Mouse (Mus musculus) gastrocnemius, adult 2 months (tissue): Measurements from ENCODE around the gene Mitf. TPM values are rescaled to one million over a fixed set of nuclear protein-coding genes. Genes with fewer than 3 reads are reported as not detected.

Experiments
- DNase-seq: peaks from one replicate; pipeline ENCODE4 v3.0.0; 2022
- H3K27ac ChIP-seq: fragments of 200-600 bp; 2 replicates; pipeline ENCODE4 v1.8.1; 2022; ENCODE audit warnings: mild to moderate bottlenecking
- H3K4me3 ChIP-seq: fragments of 200-600 bp; 2 replicates; pipeline ENCODE4 v1.8.1; 2022; ENCODE audit warnings: mild to moderate bottlenecking, moderate library complexity
- CTCF ChIP-seq: fragments of 200-600 bp; IDR thresholded peaks from 2 replicates; pipeline ENCODE4 v1.8.1; 2022; ENCODE audit warnings: antibody characterized with exemption, mild to moderate bottlenecking, moderate library complexity
- intact Hi-C: fragments of 180-260 bp; cut with DNase I; formaldehyde crosslinking; loops from one replicate; pipeline ENCODE4 v1.15.1; 2025
- total RNA-seq, 2 experiments: library from RNA; stranded (reverse); gene quantifications; 2 replicates each; pipeline ENCODE4 v1.2.3; 2021

Mitf gene
- total RNA-seq, 2 experiments from 2014 or later, result 14.4 to 21.6 TPM

DNA sequence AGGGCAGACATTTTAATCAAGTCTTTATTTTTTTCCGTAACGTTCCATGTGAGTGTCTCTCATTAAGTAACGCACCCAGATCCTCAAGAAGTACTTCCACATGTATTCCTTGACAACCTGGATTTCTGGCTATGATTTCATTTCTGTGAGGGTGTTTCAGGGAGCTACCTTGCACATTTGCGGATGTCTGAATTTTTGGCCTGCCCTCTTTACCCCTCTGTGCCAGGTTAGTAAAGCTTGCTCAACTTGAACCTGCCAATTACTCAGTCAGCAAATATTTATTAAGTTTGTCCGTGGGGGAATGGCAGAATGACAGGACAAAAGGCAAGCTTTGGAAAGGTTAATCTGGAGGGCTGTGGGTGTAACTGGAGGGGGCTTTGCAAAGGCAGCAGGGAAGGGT is 86.7 kb downstream of the Mitf start:
- Histone ChIP-seq H3K4me3 (no peak overlapping the region), H3K27ac (no peak overlapping the region)
- intact Hi-C loops, result no loop called here
- DNase-seq, result no peak
- no peak for TF ChIP-seq CTCF

DNA sequence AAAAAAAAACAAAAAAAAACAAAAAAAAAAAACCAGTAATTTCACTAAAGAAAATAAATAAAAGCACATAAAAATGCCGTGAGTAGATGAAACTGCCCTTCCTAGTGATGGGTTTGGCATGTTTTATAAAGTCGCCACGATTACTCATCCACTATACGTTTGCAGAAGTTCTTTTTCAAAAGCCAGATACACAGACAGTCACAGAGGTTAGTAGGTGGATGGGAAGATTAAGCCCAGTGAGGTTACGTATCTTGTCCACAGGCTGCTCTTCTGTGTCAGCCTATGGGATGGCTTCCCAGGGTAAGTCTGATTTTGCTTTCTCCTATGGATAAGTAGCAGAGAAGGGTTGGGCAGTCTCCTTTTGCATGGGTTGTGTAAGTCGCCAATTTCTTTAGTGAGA is 90.3 kb downstream of the Mitf start:
- Histone ChIP-seq H3K27ac (no peak overlapping the region), H3K4me3 (no peak overlapping the region)
- no peak for TF ChIP-seq CTCF
- no peak for DNase-seq
- intact Hi-C loops, result no loop called here

DNA sequence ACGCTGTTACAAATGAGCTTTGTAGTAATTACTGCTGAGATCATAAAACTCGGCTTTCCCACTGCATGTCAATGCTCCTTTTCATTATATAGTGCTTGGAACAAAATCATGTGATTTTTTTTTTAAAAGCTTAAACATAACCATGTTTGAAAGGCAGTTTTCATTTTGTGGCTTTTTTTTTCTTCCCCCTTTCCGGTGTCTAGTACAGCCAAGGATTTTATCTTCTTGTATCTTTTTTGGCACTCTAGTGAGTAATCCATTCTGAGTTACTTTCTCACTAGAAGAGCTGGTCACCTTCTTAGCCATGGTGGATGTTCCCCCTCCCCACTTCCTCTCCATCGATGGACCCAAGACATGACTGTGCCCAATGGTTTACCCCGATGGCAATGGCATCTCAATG is 91.2 kb downstream of the Mitf start:
- H3K27ac ChIP-seq, result no peak overlapping the region
- no peak for TF ChIP-seq CTCF
- intact Hi-C loops, result no loop called here
- DNase-seq, result no peak
- H3K4me3 ChIP-seq, result no peak overlapping the region

DNA sequence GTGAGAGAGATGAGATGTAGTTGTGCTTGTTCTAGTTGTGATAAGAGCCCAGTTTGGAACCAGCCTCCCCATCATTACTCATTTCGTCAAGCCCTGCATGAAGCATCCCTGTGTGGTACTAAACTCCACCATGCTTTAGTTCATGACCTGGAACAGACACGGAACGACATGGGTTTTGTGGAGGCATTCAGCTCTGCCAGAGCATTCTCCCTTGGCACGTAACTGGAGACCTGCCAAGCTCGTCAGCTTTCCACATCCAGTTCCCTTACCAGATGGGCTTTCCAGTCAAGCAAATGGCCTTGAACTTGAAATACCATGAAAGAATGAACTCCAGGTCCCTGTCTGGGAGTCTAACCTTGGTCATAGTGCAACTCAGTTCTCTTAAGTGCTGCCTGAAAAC is 94.7 kb downstream of the Mitf start:
- intact Hi-C loops, result no loop called here
- peak; percentile 35 for DNase-seq
- TF ChIP-seq CTCF, result no peak
- Histone ChIP-seq H3K4me3 (no peak overlapping the region), H3K27ac (no peak overlapping the region)

DNA sequence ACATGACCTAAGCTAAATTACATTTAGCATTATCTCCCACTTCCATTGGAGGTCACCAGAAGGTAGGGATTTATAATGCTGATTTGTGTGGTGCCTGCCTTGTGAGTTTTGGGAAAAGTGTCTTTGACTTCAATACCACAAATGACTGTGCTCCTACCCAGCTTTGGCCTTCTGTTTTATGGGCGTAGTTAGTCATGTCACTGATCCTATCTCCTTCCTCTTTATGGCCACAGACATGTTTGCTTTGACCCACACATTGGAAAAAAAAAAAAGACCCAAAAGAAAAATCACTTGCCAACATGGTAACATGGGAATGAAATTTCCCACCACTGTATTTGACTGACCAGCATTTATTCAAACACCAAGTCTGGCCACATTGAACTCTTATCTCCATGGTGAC is 95.4 kb downstream of the Mitf start:
- intact Hi-C loops, result no loop called here
- no peak overlapping the region for H3K27ac ChIP-seq
- no peak overlapping the region for H3K4me3 ChIP-seq
- no peak for TF ChIP-seq CTCF
- no peak for DNase-seq

DNA sequence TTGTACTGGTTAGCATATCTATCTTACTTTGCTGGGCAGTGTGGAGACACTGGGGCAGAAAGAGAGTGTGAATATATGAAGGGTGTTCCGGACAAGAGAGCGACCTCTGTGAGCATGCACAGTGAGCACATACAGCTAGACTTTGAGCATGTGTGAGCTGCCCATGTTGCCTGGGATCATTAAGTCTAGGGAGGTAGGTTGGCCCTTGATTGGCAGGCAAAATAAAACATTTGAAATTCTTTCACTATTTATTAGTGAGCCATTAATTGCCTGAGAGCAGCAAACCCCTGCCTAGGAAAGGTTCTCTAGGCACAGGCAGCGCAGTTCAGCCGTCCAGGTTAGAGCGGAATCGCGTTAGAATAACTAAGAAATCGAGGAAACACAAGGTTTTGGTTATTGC is 107.9 kb downstream of the Mitf start:
- intact Hi-C loops, result no loop called here
- no peak overlapping the region for H3K4me3 ChIP-seq
- TF ChIP-seq CTCF, result no peak
- H3K27ac ChIP-seq, result no peak overlapping the region
- no peak for DNase-seq

DNA sequence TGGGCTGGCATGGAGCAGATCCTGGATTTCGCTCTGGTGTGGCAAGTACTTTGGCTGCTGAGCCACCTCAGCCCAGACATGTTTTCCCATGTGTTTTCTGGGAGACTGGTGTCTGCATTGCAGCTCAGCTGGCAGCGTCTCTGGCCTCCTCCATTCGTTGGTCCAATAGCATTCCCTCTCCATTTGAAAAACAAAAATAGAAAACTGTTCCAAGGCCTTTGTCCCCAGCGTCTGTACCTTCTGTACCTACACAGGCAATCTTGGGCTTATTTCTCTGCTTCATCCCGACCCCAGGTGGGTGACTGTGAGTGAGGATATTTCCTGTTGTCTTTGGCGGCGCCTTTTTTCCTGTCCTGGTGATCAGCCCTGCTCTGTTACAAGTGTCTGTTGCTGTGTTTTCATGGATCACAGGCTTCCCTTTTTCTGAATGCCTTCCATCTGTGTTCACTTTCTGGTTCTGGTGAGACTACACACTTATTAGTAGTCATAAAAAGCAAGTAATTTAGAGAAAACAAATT is 109.6 kb downstream of the Mitf start:
- intact Hi-C loops, result no loop called here

DNA sequence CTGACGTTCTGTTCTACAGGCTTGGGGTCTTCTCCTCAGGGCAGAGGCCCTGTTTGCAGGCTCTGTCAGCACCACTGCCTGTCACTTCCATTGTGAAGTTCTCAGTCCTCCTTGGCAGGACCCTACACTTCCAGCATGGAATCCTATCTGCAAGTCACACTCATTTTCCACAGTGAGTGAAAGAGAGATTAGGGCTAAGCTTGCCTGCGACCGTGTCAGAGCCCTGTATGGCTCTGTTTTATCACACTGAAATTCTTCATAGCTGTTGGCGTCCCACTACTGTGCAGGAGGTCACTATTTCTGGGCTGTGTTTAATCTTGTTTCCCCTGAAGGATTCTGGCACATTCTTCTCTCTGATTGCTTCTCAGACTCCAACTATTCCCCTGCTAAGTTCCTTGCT is 111.2 kb downstream of the Mitf start:
- Histone ChIP-seq H3K27ac (peak overlapping the region; percentile 2; the same call in 1 of the 2 replicates), H3K4me3 (no peak overlapping the region)
- no peak for DNase-seq
- intact Hi-C loops, result no loop called here
- no peak for TF ChIP-seq CTCF

More for the DNA sequence above, 109.6 kb downstream of the Mitf start:
- TF ChIP-seq CTCF, result no peak
- Histone ChIP-seq H3K4me3 (no peak overlapping the region), H3K27ac (no peak overlapping the region)
- no peak for DNase-seq

DNA sequence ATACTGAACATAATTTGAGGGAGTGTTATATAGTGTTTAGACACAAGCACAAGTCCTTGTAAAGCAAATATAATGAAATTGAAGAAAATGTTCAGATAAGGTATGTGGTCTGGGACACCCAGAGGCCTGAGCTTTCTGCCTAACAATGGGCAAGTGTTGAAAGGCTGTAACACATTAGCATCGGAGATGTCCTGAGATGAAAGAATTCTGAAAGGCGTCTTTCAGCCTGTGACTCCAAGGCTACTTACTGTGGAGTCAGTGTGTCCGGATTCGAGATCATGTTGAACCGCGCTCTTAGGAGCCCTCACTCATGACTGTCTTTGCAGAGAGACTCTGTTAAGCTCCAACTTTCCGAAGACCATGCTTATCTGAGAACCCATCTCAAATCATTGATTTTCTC is 111.6 kb downstream of the Mitf start:
- Histone ChIP-seq H3K27ac (no peak overlapping the region), H3K4me3 (no peak overlapping the region)
- DNase-seq, result no peak
- intact Hi-C loops, result no loop called here
- TF ChIP-seq CTCF, result no peak

DNA sequence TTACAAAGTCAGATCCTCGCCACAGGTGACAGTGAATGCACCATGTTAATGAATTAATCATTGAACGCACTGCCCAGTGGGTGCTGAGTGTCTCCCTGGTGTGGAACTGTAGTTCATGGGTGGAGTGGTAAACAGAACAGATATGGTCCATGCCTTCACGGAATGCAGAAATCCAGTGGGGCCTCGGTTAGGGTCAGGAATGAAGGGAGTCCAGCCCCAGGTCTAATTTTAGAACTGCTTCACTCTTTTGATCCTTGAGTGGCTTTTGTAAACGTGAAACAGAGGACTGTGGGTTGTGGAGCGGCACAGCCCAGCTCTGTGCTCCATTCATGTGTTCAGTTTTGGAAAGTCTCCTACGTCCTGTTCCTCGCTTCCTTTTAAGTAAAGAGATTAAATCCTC is 112.4 kb downstream of the Mitf start:
- Histone ChIP-seq H3K4me3 (no peak overlapping the region), H3K27ac (no peak overlapping the region)
- no peak for DNase-seq
- intact Hi-C loops, result no loop called here
- no peak for TF ChIP-seq CTCF

DNA sequence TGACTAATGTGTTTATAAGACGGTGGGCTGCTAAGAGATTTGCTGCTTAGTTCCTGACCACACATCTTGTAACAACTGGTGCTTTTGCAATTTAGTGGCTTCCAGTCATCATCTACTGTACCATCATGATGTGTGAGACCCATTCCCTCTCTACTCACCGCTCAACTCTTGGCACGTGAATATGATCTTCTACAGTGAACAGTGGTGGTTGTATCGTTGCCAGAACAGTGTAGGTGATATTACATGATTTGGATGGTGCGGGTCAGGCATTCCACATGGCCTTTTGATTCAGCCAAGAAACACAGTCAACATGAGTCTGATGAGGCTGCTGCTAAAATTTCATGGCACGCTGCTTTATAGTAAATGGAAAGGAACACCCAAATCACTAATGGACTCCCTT is 114.7 kb downstream of the Mitf start:
- no peak for TF ChIP-seq CTCF
- Histone ChIP-seq H3K27ac (no peak overlapping the region), H3K4me3 (no peak overlapping the region)
- DNase-seq, result no peak
- intact Hi-C loops, result no loop called here

DNA sequence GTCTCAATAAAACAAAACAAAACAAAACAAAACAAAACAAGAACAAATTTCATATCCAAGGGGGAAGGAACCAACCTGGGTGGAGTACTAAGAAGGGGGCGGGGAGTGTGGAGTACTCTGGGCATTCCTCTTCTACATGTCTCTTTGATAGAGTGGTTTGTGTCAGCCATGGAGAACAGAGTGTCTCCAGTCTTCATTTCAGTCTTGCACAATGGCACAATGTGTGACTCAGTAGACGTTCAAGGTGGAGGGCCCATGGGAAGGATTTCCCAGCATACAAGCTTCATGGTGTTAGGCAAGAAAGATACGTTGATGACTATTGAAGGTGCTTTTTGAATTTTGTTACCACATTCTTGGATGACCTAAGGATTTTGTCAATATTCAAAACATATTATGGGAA is 117.4 kb downstream of the Mitf start:
- H3K27ac ChIP-seq, result no peak overlapping the region
- no peak overlapping the region for H3K4me3 ChIP-seq
- no peak for DNase-seq
- TF ChIP-seq CTCF, result no peak
- intact Hi-C loops, result no loop called here

DNA sequence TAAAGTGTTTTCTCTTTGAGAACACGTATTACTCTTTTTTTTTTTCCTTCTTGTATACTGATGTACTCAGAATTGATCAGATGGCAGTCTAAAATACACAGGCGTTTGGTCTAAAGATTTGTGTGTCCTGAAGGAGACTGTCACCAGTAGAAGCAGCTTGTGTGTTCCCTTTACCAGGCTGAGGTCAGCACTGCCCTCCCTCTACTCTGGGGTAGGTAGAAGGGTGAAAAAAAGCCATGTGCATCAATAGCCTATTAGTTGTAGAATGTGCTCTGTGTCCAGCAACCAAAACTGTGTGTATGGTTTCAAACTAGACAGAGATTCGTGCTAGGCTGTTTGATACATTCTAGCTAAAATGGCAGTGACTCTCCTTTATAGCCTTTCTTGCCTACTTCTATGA is 122.2 kb downstream of the Mitf start:
- H3K4me3 ChIP-seq, result no peak overlapping the region
- DNase-seq, result no peak
- H3K27ac ChIP-seq, result no peak overlapping the region
- intact Hi-C loops, result no loop called here
- no peak for TF ChIP-seq CTCF

DNA sequence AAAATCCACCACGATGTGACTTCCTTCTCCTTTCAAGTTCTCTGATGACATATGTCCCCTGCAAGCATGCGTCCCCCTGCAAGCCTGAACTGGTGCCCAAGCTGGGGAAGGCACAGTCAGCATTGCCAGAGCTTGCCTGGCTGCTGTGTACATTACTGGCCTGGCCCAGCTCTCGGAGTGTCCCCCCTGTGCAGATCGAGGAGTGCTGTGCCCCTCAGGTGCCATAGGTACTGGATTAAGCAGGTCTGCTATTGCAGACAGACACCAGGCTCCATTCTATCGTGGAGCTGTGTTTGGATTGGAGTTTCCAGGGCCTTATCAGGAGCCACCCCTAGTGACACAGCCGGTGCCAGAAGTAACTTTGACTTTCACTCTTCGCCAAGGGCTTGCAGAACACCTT is 122.6 kb downstream of the Mitf start:
- Histone ChIP-seq H3K27ac (no peak overlapping the region), H3K4me3 (no peak overlapping the region)
- intact Hi-C loops, result no loop called here
- peak; percentile 28 for DNase-seq
- TF ChIP-seq CTCF, result no peak

DNA sequence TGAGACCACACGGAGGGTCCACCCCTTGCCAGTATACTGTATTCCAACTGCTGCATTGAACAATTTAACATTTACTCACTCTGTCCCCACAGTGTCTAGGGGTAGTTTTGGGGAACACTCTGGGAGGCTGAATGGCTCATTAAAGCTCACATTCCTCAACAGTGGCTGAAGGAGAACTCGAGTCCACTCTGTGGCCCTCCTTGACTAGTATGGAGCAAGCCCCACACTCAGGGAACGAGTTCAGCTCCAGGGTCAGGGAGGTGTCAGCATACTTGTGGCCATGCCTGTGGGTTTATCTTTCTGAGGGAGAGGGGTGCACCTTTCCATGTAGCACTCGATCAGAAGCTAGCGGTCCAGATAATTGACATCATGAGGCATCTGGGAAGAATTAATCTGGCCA is 130.3 kb downstream of the Mitf start:
- no peak for DNase-seq
- intact Hi-C loops, result no loop called here
- no peak for TF ChIP-seq CTCF
- Histone ChIP-seq H3K27ac (no peak overlapping the region), H3K4me3 (no peak overlapping the region)
